Mouse (Mus musculus) midbrain, embryonic 11.5 days (tissue): Measurements from ENCODE around the gene Pet100. TPM values are rescaled to one million over a fixed set of nuclear protein-coding genes. Genes with fewer than 3 reads are reported as not detected.
A peak's percentile ranks its signal among the peaks of the same experiment; 100 is the strongest.
"Not testable (repeated sequence)": the region's sequence is repeated elsewhere in the genome, so short reads cannot be mapped to it uniquely, and the experiment has no call there.

ENCODE experiments used
- ATAC-seq: fragments of 200-750 bp; cut with Nextera tagmentation; 2 replicates; pipeline ENCODE4 v1.8.0; 2017; ENCODE audit warnings: moderate TSS enrichment, moderate library complexity; ENCODE audit not compliant: low FRiP score
- DNase-seq: peaks from one replicate; pipeline ENCODE4 v3.0.0; 2015; ENCODE audit warnings: low spot score; ENCODE audit errors: missing footprints
- H3K27ac ChIP-seq: fragments of 300-500 bp; sonication (generic); 2 replicates; pipeline ENCODE4 v1.5.1; 2014; ENCODE audit warnings: low read depth, low read length
- H3K27me3 ChIP-seq: fragments of 300-500 bp; sonication (generic); 2 replicates; pipeline ENCODE4 v1.6.1; 2014; ENCODE audit warnings: mild to moderate bottlenecking, low read length, moderate library complexity, mixed read lengths; ENCODE audit not compliant: control insufficient read depth, insufficient read depth
- H3K36me3 ChIP-seq: fragments of 300-500 bp; sonication (generic); 2 replicates; pipeline ENCODE4 v1.6.1; 2014; ENCODE audit warnings: mild to moderate bottlenecking, low read length, moderate library complexity, mixed read lengths; ENCODE audit not compliant: control insufficient read depth, insufficient read depth
- H3K4me1 ChIP-seq: fragments of 300-500 bp; sonication (generic); 2 replicates; pipeline ENCODE4 v1.6.1; 2014; ENCODE audit warnings: low read length; ENCODE audit not compliant: control insufficient read depth, insufficient read depth
- H3K4me2 ChIP-seq: fragments of 300-500 bp; sonication (generic); 2 replicates; pipeline ENCODE4 v1.6.1; 2014; ENCODE audit warnings: mild to moderate bottlenecking, moderate library complexity
- H3K4me3 ChIP-seq: fragments of 300-500 bp; sonication (generic); 2 replicates; pipeline ENCODE4 v1.5.1; 2014; ENCODE audit warnings: low read depth, low read length
- H3K9ac ChIP-seq: fragments of 300-500 bp; sonication (generic); 2 replicates; pipeline ENCODE4 v1.6.1; 2014; ENCODE audit warnings: low read length
- H3K9me3 ChIP-seq: fragments of 300-500 bp; sonication (generic); 2 replicates; pipeline ENCODE4 v1.6.1; 2016; ENCODE audit warnings: low read length; ENCODE audit not compliant: control insufficient read depth
- WGBS: fragments of 180-500 bp; shearing (Covaris S2); extraction: QIAGEN DNeasy Blood & Tissue Kit; methylation state at CpG from one replicate; pipeline ENCODE4 v1.1.7; 2014; 5-methylcytosine and 5-hydroxymethylcytosine counted together
- polyA plus RNA-seq: library from polyadenylated mRNA; unstranded; fragments of >200 nt; fragmentation: Nextera tagmentation; extraction: Ambion mirVana; gene quantifications from 2 replicates; pipeline ENCODE4 v1.2.1, GENCODE M21; 2014

Gene Pet100
- 96.9 and 113 TPM in 2 replicates for polyA plus RNA-seq

- peak within 1 kb of the TSS; percentile 89 for H3K4me2 ChIP-seq
- ATAC-seq = peak; percentile 98
- H3K27me3 ChIP-seq = no peaks in the 10 kb centered on the region
- H3K9ac ChIP-seq = peak within 1 kb of the TSS; percentile 79
- H3K27ac ChIP-seq = no peak within 1 kb of the TSS
- under 1% methylated on average over 37 of the region's 37 CpGs for WGBS
- H3K9me3 ChIP-seq = no peaks in the 10 kb centered on the region
- peaks cover 12% of the 10 kb centered on the region for H3K4me1 ChIP-seq
- H3K36me3 ChIP-seq = peaks cover 2% of the 10 kb centered on the region; the same call in 1 of the 2 replicates
- peak within 1 kb of the TSS; percentile 94 for H3K4me3 ChIP-seq
- peak; percentile 100 for DNase-seq
Measured at GRCm38 (mm10) chr8:3621199-3621970, at the start of gene Pet100, which contains the start of gene Xab2. Gene Pet100, plus strand, starts transcription at chr8:3621548. Gene Xab2, minus strand, starts transcription at chr8:3621316.

GRCm38 (mm10) chr8:3574546-3574945 lies 46.8 kb upstream of the Pet100 start:
- DNase-seq = no peak
- Histone ChIP-seq H3K9me3 (no peaks in the 10 kb centered on the region), H3K27ac (no peak overlapping the region), H3K9ac (no peak overlapping the region), H3K4me2 (no peak overlapping the region), H3K4me1 (no peaks in the 10 kb centered on the region), H3K4me3 (no peak overlapping the region), H3K36me3 (no peaks in the 10 kb centered on the region), H3K27me3 (no peaks in the 10 kb centered on the region)
- no peak for ATAC-seq
- 94% methylated on average over 3 of the region's 3 CpGs for WGBS

- Histone ChIP-seq H3K4me3 (no peak overlapping the region), H3K36me3 (no peaks in the 10 kb centered on the region), H3K9me3 (no peaks in the 10 kb centered on the region), H3K27ac (no peak overlapping the region), H3K9ac (no peak overlapping the region), H3K4me2 (no peak overlapping the region), H3K4me1 (no peaks in the 10 kb centered on the region), H3K27me3 (no peaks in the 10 kb centered on the region)
- no peak for DNase-seq
- no peak for ATAC-seq
- WGBS = 84% methylated on average over 15 of the region's 15 CpGs
Measured at GRCm38 (mm10) chr8:3576211-3576960, 45.0 kb upstream of the Pet100 start.

GRCm38 (mm10) chr8:3579390-3580364 lies 41.7 kb upstream of the Pet100 start:
- no peak overlapping the region for H3K27ac ChIP-seq
- no peak overlapping the region for H3K4me2 ChIP-seq
- no peak overlapping the region for H3K4me3 ChIP-seq
- ATAC-seq (no peak), DNase-seq (no peak)
- H3K9me3 ChIP-seq = no peaks in the 10 kb centered on the region
- no peaks in the 10 kb centered on the region for H3K27me3 ChIP-seq
- no peak overlapping the region for H3K9ac ChIP-seq
- no peaks in the 10 kb centered on the region for H3K36me3 ChIP-seq
- H3K4me1 ChIP-seq = no peaks in the 10 kb centered on the region
- 86% methylated on average over 9 of the region's 9 CpGs for WGBS

GRCm38 (mm10) chr8:3581961-3582360 lies 39.4 kb upstream of the Pet100 start:
- H3K9ac ChIP-seq, H3K36me3 ChIP-seq, ATAC-seq, H3K27ac ChIP-seq, H3K4me2 ChIP-seq, H3K4me1 ChIP-seq, H3K27me3 ChIP-seq, DNase-seq, H3K9me3 ChIP-seq, H3K4me3 ChIP-seq: not testable (repeated sequence)
- WGBS = 88% methylated on average over 1 of the region's 3 CpGs

- no peaks in the 10 kb centered on the region for H3K36me3 ChIP-seq
- DNase-seq = no peak
- H3K27me3 ChIP-seq = peaks cover 3% of the 10 kb centered on the region
- H3K4me3 ChIP-seq = no peak overlapping the region
- no peak for ATAC-seq
- H3K4me1 ChIP-seq = no peaks in the 10 kb centered on the region
- H3K9me3 ChIP-seq = no peaks in the 10 kb centered on the region
- no peak overlapping the region for H3K4me2 ChIP-seq
- H3K27ac ChIP-seq = no peak overlapping the region
- 95% methylated on average over 2 of the region's 2 CpGs for WGBS
- no peak overlapping the region for H3K9ac ChIP-seq
Measured at GRCm38 (mm10) chr8:3586452-3586851, 34.9 kb upstream of the Pet100 start.

GRCm38 (mm10) chr8:3586993-3587390 lies 34.4 kb upstream of the Pet100 start, which contains the start of gene Camsap3:
Gene Camsap3, plus strand, starts transcription at chr8:3587293.
- DNase-seq (no peak), ATAC-seq (no peak)
- Histone ChIP-seq H3K36me3 (no peaks in the 10 kb centered on the region), H3K4me3 (peak within 1 kb of the TSS; percentile 83), H3K27me3 (peaks cover 3% of the 10 kb centered on the region), H3K9me3 (no peaks in the 10 kb centered on the region), H3K27ac (no peak within 1 kb of the TSS; the same call in 1 of the 2 replicates), H3K9ac (peak within 1 kb of the TSS; percentile 89), H3K4me2 (peak within 1 kb of the TSS; percentile 95), H3K4me1 (no peaks in the 10 kb centered on the region)
- WGBS = 5% methylated on average over 7 of the region's 7 CpGs

- Histone ChIP-seq H3K27me3 (peaks cover 3% of the 10 kb centered on the region), H3K4me3 (peak overlapping the region; percentile 83), H3K9ac (peak overlapping the region; percentile 89), H3K4me2 (peak overlapping the region; percentile 95), H3K9me3 (no peaks in the 10 kb centered on the region), H3K4me1 (no peaks in the 10 kb centered on the region), H3K36me3 (no peaks in the 10 kb centered on the region), H3K27ac (no peak overlapping the region; the same call in 1 of the 2 replicates)
- under 1% methylated on average over 68 of the region's 77 CpGs for WGBS
- ATAC-seq (peak; percentile 79), DNase-seq (peak; percentile 96)
Measured at GRCm38 (mm10) chr8:3587391-3588257, 33.7 kb upstream of the Pet100 start.
